Mouse (Mus musculus): ENCODE results near the gene Enpp4. TPM values are rescaled to one million over a fixed set of nuclear protein-coding genes. Genes with fewer than 3 reads are reported as not detected.

Gene Enpp4
- polyA plus RNA-seq, 1 experiment from 2014 or later: 6.9 TPM

DNA sequence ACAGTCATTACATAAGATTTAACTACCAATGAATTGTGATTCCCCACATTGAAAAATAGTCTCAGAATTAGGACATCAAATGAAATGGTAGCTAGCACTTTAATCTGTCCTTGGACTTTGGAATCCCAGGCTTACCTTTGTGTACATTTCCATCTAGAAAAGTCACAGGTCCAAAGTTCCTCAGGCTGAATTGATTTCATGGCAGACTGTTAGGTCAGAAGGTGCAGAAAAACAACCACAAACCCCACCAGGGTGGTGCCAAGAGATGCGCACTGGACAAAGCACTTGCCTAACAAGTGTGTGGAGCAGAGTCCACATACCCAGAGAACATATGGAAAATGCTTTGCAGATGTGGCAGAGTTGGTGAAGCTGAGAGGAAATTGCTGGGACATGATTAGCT lies 48.5 kb downstream of the Enpp4 start:
- Histone ChIP-seq H3K27ac (ENCODE audit: low read depth, low read length) (no peak overlapping the region), H3K36me3 (ENCODE audit: control insufficient read depth, insufficient read depth, low read length) (no peaks in the 10 kb centered on the region), H3K9me3 (ENCODE audit: control insufficient read depth, low read length) (no peaks in the 10 kb centered on the region), H3K4me1 (ENCODE audit: control insufficient read depth, insufficient read depth, low read length) (no peaks in the 10 kb centered on the region), H3K27me3 (ENCODE audit: control insufficient read depth, insufficient read depth, low read length) (no peaks in the 10 kb centered on the region), H3K4me2 (ENCODE audit: low read depth, low read length) (no peak overlapping the region), H3K9ac (replicated peaks; ENCODE audit: low read depth, low read length) (no peak overlapping the region), H3K4me3 (ENCODE audit: low read depth, low read length) (no peak overlapping the region)
- ATAC-seq (ENCODE audit: low read depth): no peak
- WGBS: 98% methylated on average over 1 of the region's 1 CpGs

DNA sequence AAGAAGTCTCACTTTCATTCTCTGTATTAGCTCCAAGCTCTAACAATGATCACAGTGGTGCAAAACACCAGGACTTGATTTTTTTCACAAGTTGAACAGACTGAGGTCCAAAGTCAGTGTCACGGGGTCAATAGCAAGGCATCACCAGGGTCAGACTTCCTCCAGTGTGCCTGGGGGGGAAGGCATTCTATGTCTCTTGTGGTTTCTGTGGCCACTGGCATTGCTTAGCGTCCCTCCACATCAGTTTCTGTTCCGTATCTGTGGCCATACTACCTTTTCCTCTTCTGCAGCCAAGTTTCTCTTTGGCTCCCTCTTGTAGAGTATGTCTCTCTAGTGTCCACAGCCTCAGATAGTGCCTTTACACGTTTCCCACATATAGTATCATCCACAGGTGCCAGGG lies 52.2 kb downstream of the Enpp4 start:
- Histone ChIP-seq H3K9me3 (ENCODE audit: control insufficient read depth, low read length) (no peaks in the 10 kb centered on the region), H3K9ac (replicated peaks; ENCODE audit: low read depth, low read length) (no peak overlapping the region), H3K27me3 (ENCODE audit: control insufficient read depth, insufficient read depth, low read length) (no peaks in the 10 kb centered on the region), H3K4me3 (ENCODE audit: low read depth, low read length) (no peak overlapping the region), H3K4me1 (ENCODE audit: control insufficient read depth, insufficient read depth, low read length) (no peaks in the 10 kb centered on the region), H3K4me2 (ENCODE audit: low read depth, low read length) (no peak overlapping the region), H3K27ac (ENCODE audit: low read depth, low read length) (no peak overlapping the region), H3K36me3 (ENCODE audit: control insufficient read depth, insufficient read depth, low read length) (no peaks in the 10 kb centered on the region)
- 79% methylated on average over 4 of the region's 4 CpGs for WGBS
- no peak for ATAC-seq (ENCODE audit: low read depth)

Other genes starting within 250 kb of the Enpp4 start
- 89.4 and 103 TPM in 2 replicates for gene Enpp5, start 27.0 kb downstream of the Enpp4 start, polyA plus RNA-seq (2014; fragmentation: Nextera tagmentation; extraction: Ambion mirVana)
- 0.17 and 0.35 TPM in 2 replicates for gene Clic5, start 82.8 kb upstream of the Enpp4 start, polyA plus RNA-seq (2014; fragmentation: Nextera tagmentation; extraction: Ambion mirVana)

Measured in neural tube, embryonic 14.5 days (tissue).